Mouse (Mus musculus) limb, embryonic 14.5 days (tissue): ENCODE measurements around the gene Slc2a6. TPM values are rescaled to one million over a fixed set of nuclear protein-coding genes. Genes with fewer than 3 reads are reported as not detected.

Source experiments
- ATAC-seq: fragments of 200-750 bp; cut with Nextera tagmentation; 2 replicates; pipeline ENCODE4 v1.8.0; 2017; ENCODE audit warnings: low read depth, moderate number of reproducible peaks, moderate TSS enrichment; ENCODE audit not compliant: low FRiP score
- DNase-seq: peaks from one replicate; pipeline ENCODE4 v3.0.0-alpha.2; 2015; ENCODE audit warnings: low spot score
- H3K27ac ChIP-seq: fragments of 300-500 bp; sonication (generic); replicated peaks from 2 replicates; pipeline ENCODE4 v1.5.1; 2014; ENCODE audit warnings: low read depth, mild to moderate bottlenecking, low read length, moderate library complexity, mixed read lengths
- H3K27me3 ChIP-seq: fragments of 300-500 bp; sonication (generic); 2 replicates; pipeline ENCODE4 v1.6.1; 2014; ENCODE audit warnings: low read length, mixed read lengths; ENCODE audit not compliant: control insufficient read depth, insufficient read depth
- H3K36me3 ChIP-seq: fragments of 300-500 bp; sonication (generic); 2 replicates; pipeline ENCODE4 v1.6.1; 2014; ENCODE audit warnings: mild to moderate bottlenecking, low read length, moderate library complexity, mixed read lengths; ENCODE audit not compliant: control insufficient read depth, insufficient read depth
- H3K4me1 ChIP-seq: fragments of 300-500 bp; sonication (generic); 2 replicates; pipeline ENCODE4 v1.6.1; 2014; ENCODE audit warnings: antibody characterized with exemption, low read length, mixed read lengths; ENCODE audit not compliant: control insufficient read depth, insufficient read depth
- H3K4me2 ChIP-seq: fragments of 300-500 bp; sonication (generic); replicated peaks from 2 replicates; pipeline ENCODE4 v1.6.1; 2014; ENCODE audit warnings: low read depth, mild to moderate bottlenecking, low read length, moderate library complexity; ENCODE audit not compliant: severe bottlenecking
- H3K4me3 ChIP-seq: fragments of 300-500 bp; sonication (generic); replicated peaks from 2 replicates; pipeline ENCODE4 v1.5.1; 2014; ENCODE audit warnings: low read length
- H3K9ac ChIP-seq: fragments of 300-500 bp; sonication (generic); 2 replicates; pipeline ENCODE4 v1.6.1; 2014; ENCODE audit warnings: mild to moderate bottlenecking, low read depth, low read length, moderate library complexity; ENCODE audit not compliant: severe bottlenecking
- H3K9me3 ChIP-seq: fragments of 300-500 bp; sonication (generic); 2 replicates; pipeline ENCODE4 v1.6.1; 2016; ENCODE audit warnings: low read length; ENCODE audit not compliant: control insufficient read depth
- POLR2A ChIP-seq: fragments of 200-500 bp; IDR thresholded peaks from 2 replicates; pipeline ENCODE4 v1.8.0; 2012; ENCODE audit warnings: inconsistent platforms, mild to moderate bottlenecking, moderate library complexity, borderline replicate concordance; ENCODE audit not compliant: insufficient read depth, insufficient read length; ENCODE audit errors: extremely low read depth
- WGBS: fragments of 180-500 bp; shearing (Covaris S2); extraction: QIAGEN DNeasy Blood & Tissue Kit; methylation state at CpG from one replicate; pipeline ENCODE4 v1.1.7; 2014; 5-methylcytosine and 5-hydroxymethylcytosine counted together
- polyA plus RNA-seq, 2 experiments: library from polyadenylated mRNA; depleted of rRNA in 1 of 2; stranded (reverse) in 1 of 2; unstranded in 1 of 2; fragments of >200 nt; fragmentation: Nextera tagmentation in 1 of 2; extraction: Ambion mirVana in 1 of 2; gene quantifications; 2 replicates each; pipeline versions ENCODE4 v1.2.1 to v1.2.3; 2012 to 2014

Slc2a6 gene
- polyA plus RNA-seq, 2 experiments = 0.73 to 0.88 TPM

DNA sequence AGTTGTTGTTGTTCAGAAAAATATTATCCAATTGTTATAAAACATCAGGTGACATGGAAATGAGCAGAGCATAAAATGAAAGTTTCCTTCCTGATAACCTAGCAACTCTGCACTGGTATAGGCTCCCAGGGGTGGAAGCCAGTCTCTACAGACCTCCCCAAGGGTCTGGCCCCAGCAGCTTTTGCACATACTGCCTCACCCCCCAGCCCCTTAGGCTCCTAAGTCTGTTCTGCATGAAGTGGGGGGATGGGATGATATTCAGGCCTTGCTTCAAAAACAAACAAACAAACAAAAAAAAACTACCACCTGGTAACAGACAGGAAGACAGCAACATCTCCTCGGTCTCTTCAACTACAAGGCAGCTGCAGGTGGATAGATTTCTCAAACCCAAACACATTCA lies 47.4 kb downstream of the Slc2a6 start:
- no peak for TF ChIP-seq POLR2A
- Histone ChIP-seq H3K4me1 (no peaks in the 10 kb centered on the region), H3K9ac (no peak overlapping the region), H3K4me2 (no peak overlapping the region), H3K9me3 (no peaks in the 10 kb centered on the region), H3K27me3 (no peaks in the 10 kb centered on the region), H3K36me3 (no peaks in the 10 kb centered on the region), H3K4me3 (no peak overlapping the region), H3K27ac (no peak overlapping the region)
- 76% methylated on average over 1 of the region's 1 CpGs for WGBS
- ATAC-seq = no peak
- DNase-seq = no peak

DNA sequence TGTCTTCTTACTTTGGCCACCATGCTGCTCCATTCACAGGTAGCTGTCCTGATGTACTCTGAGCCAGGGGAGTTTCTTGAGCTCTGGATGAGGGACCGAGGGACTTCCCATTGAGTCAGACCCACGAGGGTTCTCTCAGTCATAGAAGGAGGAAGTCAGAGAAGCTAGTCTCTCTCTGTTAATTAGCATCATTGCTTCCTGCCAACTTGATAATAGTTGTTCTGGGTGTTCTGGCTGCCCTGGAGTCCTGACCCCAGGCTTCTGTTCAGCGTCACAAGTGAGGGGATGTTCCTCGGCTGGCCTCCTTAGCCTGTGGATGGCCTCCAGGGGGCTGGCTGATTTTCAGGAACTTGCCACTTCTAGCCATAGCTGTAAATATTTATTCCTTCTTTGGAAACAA lies 53.8 kb downstream of the Slc2a6 start:
- no peak overlapping the region for H3K4me2 ChIP-seq
- no peak for TF ChIP-seq POLR2A
- H3K36me3 ChIP-seq = no peaks in the 10 kb centered on the region
- H3K9me3 ChIP-seq = no peaks in the 10 kb centered on the region
- WGBS = 23% methylated on average over 4 of the region's 4 CpGs
- no peaks in the 10 kb centered on the region for H3K27me3 ChIP-seq
- H3K27ac ChIP-seq = no peak overlapping the region
- H3K9ac ChIP-seq = no peak overlapping the region
- no peak overlapping the region for H3K4me3 ChIP-seq
- ATAC-seq (no peak), DNase-seq (no peak)
- no peaks in the 10 kb centered on the region for H3K4me1 ChIP-seq

DNA sequence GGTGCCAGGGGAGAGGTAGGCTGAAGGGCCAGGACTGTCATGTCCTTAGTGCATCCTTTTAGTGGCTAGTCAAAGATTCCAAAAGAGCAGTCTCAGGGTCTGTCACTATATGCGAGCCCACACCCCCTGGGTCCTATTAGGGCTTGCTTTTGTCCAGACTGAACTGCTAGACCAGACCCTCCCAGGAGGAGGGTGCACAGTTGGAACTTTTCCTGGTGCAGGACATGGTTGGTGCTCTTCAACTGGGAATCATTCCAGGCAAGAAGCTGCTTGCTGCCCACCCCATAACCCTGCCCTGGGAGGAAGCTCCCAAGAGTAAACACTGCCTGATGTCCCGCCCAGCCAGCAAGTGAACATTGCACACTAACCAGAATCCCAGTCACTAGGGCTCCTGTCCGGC lies 54.7 kb downstream of the Slc2a6 start, which contains the start of gene Adamts13:
Gene Adamts13 (plus strand): TSS at position 301 of the 400 bp plus-strand sequence.
- no peak for ATAC-seq
- Histone ChIP-seq H3K4me1 (no peaks in the 10 kb centered on the region), H3K36me3 (no peaks in the 10 kb centered on the region), H3K4me2 (no peak within 1 kb of the TSS), H3K27ac (no peak within 1 kb of the TSS), H3K9ac (0 out of 2 replicates have a peak within 1 kb of the TSS, but pooled peaks have one; percentile 34), H3K9me3 (no peaks in the 10 kb centered on the region), H3K4me3 (no peak within 1 kb of the TSS), H3K27me3 (no peaks in the 10 kb centered on the region)
- WGBS = 56% methylated on average over 3 of the region's 3 CpGs
- no peak for DNase-seq
- no peak for TF ChIP-seq POLR2A

Other genes with a start within 250 kb of the Slc2a6 start
- not detected in 2 replicates for gene Abo, start 163.0 kb downstream of the Slc2a6 start, polyA plus RNA-seq (2012; rRNA removed)
- gene Abo, start 163.0 kb downstream of the Slc2a6 start, polyA plus RNA-seq (2014; fragmentation: Nextera tagmentation; extraction: Ambion mirVana) = not detected in 2 replicates
- 19.2 and 23.6 TPM in 2 replicates for gene Surf6, start 125.1 kb downstream of the Slc2a6 start, polyA plus RNA-seq (2012; rRNA removed)
- gene Surf6, start 125.1 kb downstream of the Slc2a6 start, polyA plus RNA-seq (2014; fragmentation: Nextera tagmentation; extraction: Ambion mirVana) = 14.1 and 15.3 TPM in 2 replicates
- gene Med22, start 117.3 kb downstream of the Slc2a6 start, polyA plus RNA-seq (2012; rRNA removed) = 49.0 and 61.2 TPM in 2 replicates
- gene Med22, start 117.3 kb downstream of the Slc2a6 start, polyA plus RNA-seq (2014; fragmentation: Nextera tagmentation; extraction: Ambion mirVana) = 32.7 and 36.2 TPM in 2 replicates
- 1,637 and 2,054 TPM in 2 replicates for gene Rpl7a, start 117.2 kb downstream of the Slc2a6 start, polyA plus RNA-seq (2012; rRNA removed)
- gene Rpl7a, start 117.2 kb downstream of the Slc2a6 start, polyA plus RNA-seq (2014; fragmentation: Nextera tagmentation; extraction: Ambion mirVana) = 733 and 758 TPM in 2 replicates
- gene Surf2, start 111.6 kb downstream of the Slc2a6 start, polyA plus RNA-seq (2012; rRNA removed) = 41.2 and 41.6 TPM in 2 replicates
- 30.7 and 36.5 TPM in 2 replicates for gene Surf2, start 111.6 kb downstream of the Slc2a6 start, polyA plus RNA-seq (2014; fragmentation: Nextera tagmentation; extraction: Ambion mirVana)
- gene Surf1, start 111.5 kb downstream of the Slc2a6 start, polyA plus RNA-seq (2012; rRNA removed) = 57.9 and 69.1 TPM in 2 replicates
- gene Surf1, start 111.5 kb downstream of the Slc2a6 start, polyA plus RNA-seq (2014; fragmentation: Nextera tagmentation; extraction: Ambion mirVana) = 51.2 and 59.7 TPM in 2 replicates
- gene Surf4, start 94.1 kb downstream of the Slc2a6 start, polyA plus RNA-seq (2012; rRNA removed) = 235 and 291 TPM in 2 replicates
- 265 and 279 TPM in 2 replicates for gene Surf4, start 94.1 kb downstream of the Slc2a6 start, polyA plus RNA-seq (2014; fragmentation: Nextera tagmentation; extraction: Ambion mirVana)
- gene Stkld1, start 94.0 kb downstream of the Slc2a6 start, polyA plus RNA-seq (2012; rRNA removed) = 0.09 and 0.18 TPM in 2 replicates
- gene Stkld1, start 94.0 kb downstream of the Slc2a6 start, polyA plus RNA-seq (2014; fragmentation: Nextera tagmentation; extraction: Ambion mirVana) = 0.08 TPM in 1 of 2 replicates, not detected in the other
- gene Rexo4, start 63.6 kb downstream of the Slc2a6 start, polyA plus RNA-seq (2012; rRNA removed) = 55.8 and 64.3 TPM in 2 replicates
- gene Rexo4, start 63.6 kb downstream of the Slc2a6 start, polyA plus RNA-seq (2014; fragmentation: Nextera tagmentation; extraction: Ambion mirVana) = 46.1 and 49.5 TPM in 2 replicates
- 0.04 TPM in 1 of 2 replicates, not detected in the other for gene Adamts13, start 54.6 kb downstream of the Slc2a6 start, polyA plus RNA-seq (2012; rRNA removed)
- not detected in 2 replicates for gene Adamts13, start 54.6 kb downstream of the Slc2a6 start, polyA plus RNA-seq (2014; fragmentation: Nextera tagmentation; extraction: Ambion mirVana)
- 82.9 and 94.2 TPM in 2 replicates for gene Cacfd1, start 18.1 kb downstream of the Slc2a6 start, polyA plus RNA-seq (2012; rRNA removed)
- 65.3 and 68.6 TPM in 2 replicates for gene Cacfd1, start 18.1 kb downstream of the Slc2a6 start, polyA plus RNA-seq (2014; fragmentation: Nextera tagmentation; extraction: Ambion mirVana)
- gene Mymk, start 44.2 kb upstream of the Slc2a6 start, polyA plus RNA-seq (2012; rRNA removed) = 46.8 and 60.5 TPM in 2 replicates
- 47.8 and 70.4 TPM in 2 replicates for gene Mymk, start 44.2 kb upstream of the Slc2a6 start, polyA plus RNA-seq (2014; fragmentation: Nextera tagmentation; extraction: Ambion mirVana)
- 16.1 and 21.5 TPM in 2 replicates for gene Adamtsl2, start 51.4 kb upstream of the Slc2a6 start, polyA plus RNA-seq (2012; rRNA removed)
- gene Adamtsl2, start 51.4 kb upstream of the Slc2a6 start, polyA plus RNA-seq (2014; fragmentation: Nextera tagmentation; extraction: Ambion mirVana) = 9.3 and 12.9 TPM in 2 replicates
- gene Fam163b, start 114.5 kb upstream of the Slc2a6 start, polyA plus RNA-seq (2012; rRNA removed) = 0.68 and 1.1 TPM in 2 replicates
- 0.30 and 0.43 TPM in 2 replicates for gene Fam163b, start 114.5 kb upstream of the Slc2a6 start, polyA plus RNA-seq (2014; fragmentation: Nextera tagmentation; extraction: Ambion mirVana)
- 1.3 and 2.2 TPM in 2 replicates for gene Dbh, start 137.2 kb upstream of the Slc2a6 start, polyA plus RNA-seq (2012; rRNA removed)
- 1.00 and 1.6 TPM in 2 replicates for gene Dbh, start 137.2 kb upstream of the Slc2a6 start, polyA plus RNA-seq (2014; fragmentation: Nextera tagmentation; extraction: Ambion mirVana)
- 9.9 and 10.9 TPM in 2 replicates for gene Sardh, start 220.3 kb upstream of the Slc2a6 start, polyA plus RNA-seq (2012; rRNA removed)
- gene Sardh, start 220.3 kb upstream of the Slc2a6 start, polyA plus RNA-seq (2014; fragmentation: Nextera tagmentation; extraction: Ambion mirVana) = 8.7 and 11.0 TPM in 2 replicates